ENCODE assay signal across 8 mouse cellular contexts in genomic region chr7:3674507-3675227, GRCm38 (mm10). TPM values are rescaled to one million over a fixed set of nuclear protein-coding genes. Genes with fewer than 3 reads are reported as not detected.
DNase-seq lines count a peak whose midpoint lies in the region; ATAC-seq and TF ChIP-seq lines count a peak whose summit lies in the region.

No protein-coding gene starts in this region.

- peak; percentile 93 for ATAC-seq in forebrain, postnatal 0 days
- peak; percentile 85; the same call in 1 of the 2 replicates for ATAC-seq in lung, embryonic 14.5 days (ENCODE audit: insufficient read depth)

- no peak overlapping the region for H3K4me3 ChIP-seq in ES-E14 (ENCODE audit: insufficient read depth in 1 of 2, low read depth in 1 of 2, low read length in 2 of 2, poor library complexity in 1 of 2, severe bottlenecking in 1 of 2)
- no peak overlapping the region for H3K4me3 ChIP-seq in forebrain, postnatal 0 days (ENCODE audit: low read depth, low read length)
- no peak overlapping the region for H3K4me3 ChIP-seq in hindbrain, embryonic 10.5 days
- H3K4me3 ChIP-seq in lung, embryonic 14.5 days (ENCODE audit: low read depth, low read length): no peak overlapping the region
- H3K4me3 ChIP-seq in olfactory bulb, adult 2 months (ENCODE audit: insufficient read depth, low read depth, low read length): no peak overlapping the region

- DNase-seq in ES-E14 (ENCODE audit: low read depth, low spot score): peak; percentile 88
- DNase-seq in cerebellum, adult 18-20 months: peak; percentile 84 to 87
- peak; percentile 82 for DNase-seq in forebrain, postnatal 0 days
- DNase-seq in hindbrain, embryonic 10.5 days (ENCODE audit: low spot score): peak; percentile 78
- DNase-seq in layer of hippocampus, adult 8-10 months (ENCODE audit: low spot score in 2 of 2): peak; percentile 62 to 84
- DNase-seq in lung, embryonic 14.5 days: peak; percentile 92
- DNase-seq in thymus, adult 18-20 months: peak; percentile 60 to 61

- H3K36me3 ChIP-seq in ES-E14 (ENCODE audit: control insufficient read depth, insufficient read depth, low read length, poor library complexity, severe bottlenecking): peaks cover 3% of the 10 kb centered on the region; the same call in 1 of the 2 replicates
- peaks cover 5% of the 10 kb centered on the region; the same call in 1 of the 2 replicates for H3K36me3 ChIP-seq in forebrain, postnatal 0 days (ENCODE audit: insufficient read depth)
- H3K36me3 ChIP-seq in hindbrain, embryonic 10.5 days: peaks cover 12% of the 10 kb centered on the region; the same call in 1 of the 2 replicates
- H3K36me3 ChIP-seq in lung, embryonic 14.5 days (ENCODE audit: insufficient read depth): 0 out of 2 replicates have a peak, but pooled peaks cover 3% of the 10 kb centered on the region

- TF ChIP-seq POLR2A in olfactory bulb, adult 2 months (IDR thresholded peaks at IDR 0.05; ENCODE audit: insufficient read depth, low read depth, low read length): no peak

- TF ChIP-seq CTCF in forebrain, postnatal 0 days (IDR thresholded peaks at IDR 0.05; ENCODE audit: low read depth): peak; percentile 91
- peak; percentile 89 for TF ChIP-seq CTCF in lung, embryonic 14.5 days (IDR thresholded peaks at IDR 0.05; ENCODE audit: low read depth)
- TF ChIP-seq CTCF in olfactory bulb, adult 2 months (IDR thresholded peaks at IDR 0.05; ENCODE audit: insufficient read depth, low read depth, low read length): peak; percentile 72

- no peak overlapping the region for H3K9ac ChIP-seq in ES-E14 (ENCODE audit: insufficient read depth, low read depth, low read length, poor library complexity, severe bottlenecking)
- no peak overlapping the region for H3K9ac ChIP-seq in forebrain, postnatal 0 days
- no peak overlapping the region; the same call in 1 of the 2 replicates for H3K9ac ChIP-seq in lung, embryonic 14.5 days

- H3K27ac ChIP-seq in ES-E14 (ENCODE audit: insufficient read depth, low read depth, low read length, poor library complexity, severe bottlenecking): no peak overlapping the region
- no peak overlapping the region for H3K27ac ChIP-seq in forebrain, postnatal 0 days (ENCODE audit: low read depth, low read length)
- H3K27ac ChIP-seq in hindbrain, embryonic 10.5 days: no peak overlapping the region
- no peak overlapping the region for H3K27ac ChIP-seq in lung, embryonic 14.5 days (ENCODE audit: low read depth)
- H3K27ac ChIP-seq in olfactory bulb, adult 2 months (ENCODE audit: insufficient read depth, low read depth, low read length): no peak overlapping the region

- no peaks in the 10 kb centered on the region for H3K9me3 ChIP-seq in ES-E14 (ENCODE audit: control insufficient read depth, insufficient read depth, low read depth, low read length)
- no peaks in the 10 kb centered on the region for H3K9me3 ChIP-seq in forebrain, postnatal 0 days (ENCODE audit: low read length)
- no peaks in the 10 kb centered on the region for H3K9me3 ChIP-seq in hindbrain, embryonic 10.5 days
- H3K9me3 ChIP-seq in lung, embryonic 14.5 days (ENCODE audit: low read depth, low read length): no peaks in the 10 kb centered on the region

- H3K27me3 ChIP-seq in forebrain, postnatal 0 days (ENCODE audit: insufficient read depth, low read length): no peaks in the 10 kb centered on the region
- H3K27me3 ChIP-seq in hindbrain, embryonic 10.5 days (ENCODE audit: insufficient read depth, poor library complexity, severe bottlenecking): no peaks in the 10 kb centered on the region
- H3K27me3 ChIP-seq in lung, embryonic 14.5 days (ENCODE audit: insufficient read depth, low read length): no peaks in the 10 kb centered on the region

- 72% methylated on average over 10 of the region's 10 CpGs for whole genome bisulfite sequencing in forebrain, postnatal 0 days
- 70% methylated on average over 10 of the region's 10 CpGs for WGBS in hindbrain, embryonic 10.5 days
- WGBS in lung, embryonic 14.5 days: 71% methylated on average over 10 of the region's 10 CpGs
- WGBS in olfactory bulb, adult 2 months: 71% methylated on average over 10 of the region's 10 CpGs

- H3K4me1 ChIP-seq in ES-E14 (ENCODE audit: control insufficient read depth in 2 of 2, insufficient read depth in 2 of 2, low read length in 2 of 2, poor library complexity in 1 of 2): peaks cover 0 to 6% of the 10 kb centered on the region in 2 experiments; a peak in 1 of 4 replicates
- no peaks in the 10 kb centered on the region for H3K4me1 ChIP-seq in forebrain, postnatal 0 days (ENCODE audit: insufficient read depth)
- H3K4me1 ChIP-seq in hindbrain, embryonic 10.5 days (replicated peaks): no peaks in the 10 kb centered on the region
- no peaks in the 10 kb centered on the region for H3K4me1 ChIP-seq in lung, embryonic 14.5 days (ENCODE audit: insufficient read depth)
- no peaks in the 10 kb centered on the region; the same call in 1 of the 2 replicates for H3K4me1 ChIP-seq in olfactory bulb, adult 2 months (ENCODE audit: control insufficient read depth, insufficient read depth, low read length)

- no peak overlapping the region for H3K4me2 ChIP-seq in forebrain, postnatal 0 days (ENCODE audit: low read depth)
- H3K4me2 ChIP-seq in lung, embryonic 14.5 days: no peak overlapping the region

- in situ Hi-C loops in ES-E14 (cut with MboI; ENCODE audit: low sequenced_read_pairs in 2 of 2, unreplicated experiment in 2 of 2): no loop called here

TF ChIP-seq in ES-E14, 5 proteins besides CTCF, POLR2A, EP300 and RAD21:
- 0 out of 2 replicates have a peak, but pooled peaks have one; percentile 34 for TF ChIP-seq ZC3H11A (IDR thresholded peaks at IDR 0.05; ENCODE audit: borderline replicate concordance, low read depth, low read length)
- TF ChIP-seq CHD2 (IDR thresholded peaks at IDR 0.05; ENCODE audit: low read depth, low read length): no peak
- no peak for TF ChIP-seq MAFK (IDR thresholded peaks at IDR 0.05; ENCODE audit: insufficient read depth, low read depth, low read length)

RNA-seq across cellular contexts. Expression of gene Tmc4, which starts 2.7 kb away (rescaled TPM):
- 2.9 and 5.3 TPM in 2 replicates for total RNA-seq in ES-E14 (2012; rRNA removed)
- total RNA-seq in forebrain, postnatal 0 days (2014; rRNA removed): 3.1 and 3.5 TPM in 2 replicates
- 0.93 and 2.0 TPM in 2 replicates for polyA plus RNA-seq in forebrain, postnatal 0 days (2015; fragmentation: Nextera tagmentation; extraction: Ambion mirVana)
- polyA plus RNA-seq in hindbrain, embryonic 10.5 days (2016; fragmentation: Nextera tagmentation; extraction: Ambion mirVana): 3.5 and 5.8 TPM in 2 replicates
- 10 to 100 TPM in 2 of 4 experiments, 1 to 10 TPM in 2; 6.2 to 12.1 (median 8.8) TPM for total RNA-seq in layer of hippocampus, adult 8-10 months (2022)
- 16.1 and 17.3 TPM in 2 replicates for polyA plus RNA-seq in lung, embryonic 14.5 days (2014; fragmentation: Nextera tagmentation; extraction: Ambion mirVana)
- polyA plus RNA-seq in olfactory bulb, adult 2 months (2012; ENCODE audit: insufficient read depth, insufficient read length, low replicate concordance, missing spikeins): not detected in 2 replicates

RNA-seq across cellular contexts. Expression of gene Leng1, which starts 9.0 kb away (rescaled TPM):
- 4.5 and 5.7 TPM in 2 replicates for total RNA-seq in ES-E14 (2012; rRNA removed)
- total RNA-seq in forebrain, postnatal 0 days (2014; rRNA removed): 5.2 and 6.6 TPM in 2 replicates
- 10.3 and 10.4 TPM in 2 replicates for polyA plus RNA-seq in forebrain, postnatal 0 days (2015; fragmentation: Nextera tagmentation; extraction: Ambion mirVana)
- polyA plus RNA-seq in hindbrain, embryonic 10.5 days (2016; fragmentation: Nextera tagmentation; extraction: Ambion mirVana): 19.4 and 23.0 TPM in 2 replicates
- total RNA-seq in layer of hippocampus, adult 8-10 months (2022): 1 to 10 TPM; 4.4 to 6.8 (median 5.5) TPM
- polyA plus RNA-seq in lung, embryonic 14.5 days (2014; fragmentation: Nextera tagmentation; extraction: Ambion mirVana): 12.0 and 12.5 TPM in 2 replicates
- not detected in 2 replicates for polyA plus RNA-seq in olfactory bulb, adult 2 months (2012; ENCODE audit: insufficient read depth, insufficient read length, low replicate concordance, missing spikeins)

RNA-seq across cellular contexts. Expression of gene Tsen34, which starts 18.0 kb away (rescaled TPM):
- total RNA-seq in ES-E14 (2012; rRNA removed): 79.0 and 90.2 TPM in 2 replicates
- 291 and 292 TPM in 2 replicates for total RNA-seq in forebrain, postnatal 0 days (2014; rRNA removed)
- 259 and 282 TPM in 2 replicates for polyA plus RNA-seq in forebrain, postnatal 0 days (2015; fragmentation: Nextera tagmentation; extraction: Ambion mirVana)
- 269 and 282 TPM in 2 replicates for polyA plus RNA-seq in hindbrain, embryonic 10.5 days (2016; fragmentation: Nextera tagmentation; extraction: Ambion mirVana)
- 10 to 100 TPM; 81.0 to 88.0 (median 82.8) TPM for total RNA-seq in layer of hippocampus, adult 8-10 months (2022)
- 277 and 290 TPM in 2 replicates for polyA plus RNA-seq in lung, embryonic 14.5 days (2014; fragmentation: Nextera tagmentation; extraction: Ambion mirVana)
- not detected in 2 replicates for polyA plus RNA-seq in olfactory bulb, adult 2 months (2012; ENCODE audit: insufficient read depth, insufficient read length, low replicate concordance, missing spikeins)

RNA-seq across cellular contexts. Expression of gene Mboat7, which starts 18.7 kb away (rescaled TPM):
- total RNA-seq in ES-E14 (2012; rRNA removed): 34.4 and 55.9 TPM in 2 replicates
- total RNA-seq in forebrain, postnatal 0 days (2014; rRNA removed): 112 and 165 TPM in 2 replicates
- polyA plus RNA-seq in forebrain, postnatal 0 days (2015; fragmentation: Nextera tagmentation; extraction: Ambion mirVana): 81.8 and 107 TPM in 2 replicates
- polyA plus RNA-seq in hindbrain, embryonic 10.5 days (2016; fragmentation: Nextera tagmentation; extraction: Ambion mirVana): 38.9 and 39.2 TPM in 2 replicates
- total RNA-seq in layer of hippocampus, adult 8-10 months (2022): 100 to 1,000 TPM; 171 to 178 (median 173) TPM
- polyA plus RNA-seq in lung, embryonic 14.5 days (2014; fragmentation: Nextera tagmentation; extraction: Ambion mirVana): 38.0 and 44.2 TPM in 2 replicates
- not detected in 2 replicates for polyA plus RNA-seq in olfactory bulb, adult 2 months (2012; ENCODE audit: insufficient read depth, insufficient read length, low replicate concordance, missing spikeins)

RNA-seq across cellular contexts. Expression of gene Rps9, which starts 29.1 kb away (rescaled TPM):
- 2,173 and 2,308 TPM in 2 replicates for total RNA-seq in ES-E14 (2012; rRNA removed)
- 1,013 and 1,830 TPM in 2 replicates for total RNA-seq in forebrain, postnatal 0 days (2014; rRNA removed)
- 807 and 937 TPM in 2 replicates for polyA plus RNA-seq in forebrain, postnatal 0 days (2015; fragmentation: Nextera tagmentation; extraction: Ambion mirVana)
- 1,151 and 1,302 TPM in 2 replicates for polyA plus RNA-seq in hindbrain, embryonic 10.5 days (2016; fragmentation: Nextera tagmentation; extraction: Ambion mirVana)
- 100 to 1,000 TPM; 307 to 490 (median 402) TPM for total RNA-seq in layer of hippocampus, adult 8-10 months (2022)
- polyA plus RNA-seq in lung, embryonic 14.5 days (2014; fragmentation: Nextera tagmentation; extraction: Ambion mirVana): 1,609 and 1,625 TPM in 2 replicates
- 2,455 TPM in 1 of 2 replicates, not detected in the other for polyA plus RNA-seq in olfactory bulb, adult 2 months (2012; ENCODE audit: insufficient read depth, insufficient read length, low replicate concordance, missing spikeins)

Comparison
In these comparisons a context has a peak if more than half of its experiments do, and no peak if none do; other contexts are left out.
1. RNA of gene Leng1, which starts 9.0 kb away (polyA plus RNA-seq): 19.4 to 23.0 TPM in hindbrain, embryonic 10.5 days, 12.0 to 12.5 TPM in lung, embryonic 14.5 days and 10.3 to 10.4 TPM in forebrain, postnatal 0 days; not detected in olfactory bulb, adult 2 months; every median in the first group is over 10 times any median in the second.
2. RNA of gene Tsen34, which starts 18.0 kb away (polyA plus RNA-seq): 277 to 290 TPM in lung, embryonic 14.5 days, 269 to 282 TPM in hindbrain, embryonic 10.5 days and 259 to 282 TPM in forebrain, postnatal 0 days; not detected in olfactory bulb, adult 2 months; every median in the first group is over 100 times any median in the second.
3. Peak in every context shown above with its lines, with median percentiles within 50 percentile points of each other: DNase-seq and CTCF ChIP-seq.